Mouse (Mus musculus) layer of hippocampus, postnatal 36 days (tissue): ENCODE measurements around the gene Prkra. TPM values are rescaled to one million over a fixed set of nuclear protein-coding genes. Genes with fewer than 3 reads are reported as not detected.

Source experiments
- total RNA-seq, 2 experiments: library from RNA; stranded (reverse); gene quantifications; 2 replicates each; pipeline ENCODE4 v1.2.3; 2021

The Prkra gene
- total RNA-seq, 2 experiments from 2014 or later: 15.7 to 16.9 TPM

Other genes with a start within 250 kb of the Prkra start
- 10 to 100 TPM; 65.8 to 74.5 TPM for gene Osbpl6, start 241.5 kb downstream of the Prkra start, total RNA-seq
- gene Pjvk, start 461 bp upstream of the Prkra start, total RNA-seq: not detected
- 1 to 10 TPM; 4.6 to 5.1 TPM for gene Fkbp7, start 25.1 kb upstream of the Prkra start, total RNA-seq
- gene Plekha3, start 27.3 kb upstream of the Prkra start, total RNA-seq: 10 to 100 TPM; 49.7 to 50.1 TPM